Mouse (Mus musculus) kidney, embryonic 14.5 days (tissue): ENCODE data around the gene Etv6. TPM values are rescaled to one million over a fixed set of nuclear protein-coding genes. Genes with fewer than 3 reads are reported as not detected.

Experiments used
- ATAC-seq: fragments of 200-750 bp; cut with Nextera tagmentation; 2 replicates; pipeline ENCODE4 v1.8.0; 2017; ENCODE audit warnings: moderate number of reproducible peaks, mild to moderate bottlenecking, moderate TSS enrichment, moderate library complexity; ENCODE audit not compliant: low FRiP score, low TSS enrichment
- H3K27ac ChIP-seq: fragments of 300-500 bp; sonication (generic); 2 replicates; pipeline ENCODE4 v1.5.1; 2014; ENCODE audit warnings: low read depth, mild to moderate bottlenecking, low read length, moderate library complexity, mixed read lengths
- H3K27me3 ChIP-seq: fragments of 300-500 bp; sonication (generic); 2 replicates; pipeline ENCODE4 v1.6.1; 2014; ENCODE audit warnings: mild to moderate bottlenecking, low read length; ENCODE audit not compliant: control insufficient read depth, insufficient read depth
- H3K36me3 ChIP-seq: fragments of 300-500 bp; sonication (generic); 2 replicates; pipeline ENCODE4 v1.6.1; 2014; ENCODE audit warnings: low read length, mixed read lengths; ENCODE audit not compliant: control insufficient read depth, insufficient read depth
- H3K4me1 ChIP-seq: fragments of 300-500 bp; sonication (generic); 2 replicates; pipeline ENCODE4 v1.6.1; 2014; ENCODE audit warnings: low read length, mixed read lengths; ENCODE audit not compliant: control insufficient read depth, insufficient read depth
- H3K4me2 ChIP-seq: fragments of 300-500 bp; sonication (generic); replicated peaks from 2 replicates; pipeline ENCODE4 v1.6.1; 2014; ENCODE audit warnings: low read depth, mild to moderate bottlenecking, low read length
- H3K4me3 ChIP-seq: fragments of 300-500 bp; sonication (generic); 2 replicates; pipeline ENCODE4 v1.5.1; 2014; ENCODE audit warnings: mild to moderate bottlenecking, low read length
- H3K9ac ChIP-seq: fragments of 300-500 bp; sonication (generic); 2 replicates; pipeline ENCODE4 v1.6.1; 2014; ENCODE audit warnings: low read depth, mild to moderate bottlenecking, low read length, moderate library complexity
- H3K9me3 ChIP-seq: fragments of 300-500 bp; sonication (generic); 2 replicates; pipeline ENCODE4 v1.6.1; 2016; ENCODE audit warnings: low read length; ENCODE audit not compliant: control insufficient read depth
- WGBS: fragments of 180-500 bp; shearing (Covaris S2); extraction: QIAGEN DNeasy Blood & Tissue Kit; methylation state at CpG from one replicate; pipeline ENCODE4 v1.1.7; 2014; 5-methylcytosine and 5-hydroxymethylcytosine counted together
- polyA plus RNA-seq: library from polyadenylated mRNA; unstranded; fragments of >200 nt; fragmentation: Nextera tagmentation; extraction: Ambion mirVana; gene quantifications from 2 replicates; pipeline ENCODE4 v1.2.1, GENCODE M21; 2014

Gene Etv6
- polyA plus RNA-seq, 1 experiment from 2014 or later, result 18.1 TPM

GRCm38 (mm10) chr6:134059552-134059891 lies 24.0 kb downstream of the Etv6 start:
- no peak overlapping the region for H3K4me3 ChIP-seq

GRCm38 (mm10) chr6:134060036-134060435 lies 24.5 kb downstream of the Etv6 start:
- H3K4me1 ChIP-seq, result 0 out of 2 replicates have a peak, but pooled peaks cover 3% of the 10 kb centered on the region
- no peak for ATAC-seq
- no peaks in the 10 kb centered on the region for H3K27me3 ChIP-seq
- 84% methylated on average over 9 of the region's 9 CpGs for WGBS
- H3K9ac ChIP-seq, result no peak overlapping the region
- no peaks in the 10 kb centered on the region for H3K36me3 ChIP-seq
- H3K4me2 ChIP-seq, result no peak overlapping the region
- no peak overlapping the region for H3K27ac ChIP-seq
- H3K4me3 ChIP-seq, result no peak overlapping the region
- H3K9me3 ChIP-seq, result no peaks in the 10 kb centered on the region

More at GRCm38 (mm10) chr6:134059552-134059891, 24.0 kb downstream of the Etv6 start:
- Histone ChIP-seq H3K36me3 (no peaks in the 10 kb centered on the region), H3K9me3 (no peaks in the 10 kb centered on the region), H3K4me2 (no peak overlapping the region), H3K27ac (no peak overlapping the region), H3K9ac (no peak overlapping the region), H3K4me1 (0 out of 2 replicates have a peak, but pooled peaks cover 3% of the 10 kb centered on the region), H3K27me3 (no peaks in the 10 kb centered on the region)
- no peak for ATAC-seq
- 51% methylated on average over 10 of the region's 10 CpGs for WGBS

- 0 out of 2 replicates have a peak, but pooled peaks cover 3% of the 10 kb centered on the region for H3K4me1 ChIP-seq
- WGBS, result 71% methylated on average over 12 of the region's 12 CpGs
- no peak overlapping the region for H3K27ac ChIP-seq
Observed at GRCm38 (mm10) chr6:134060811-134061210, 25.3 kb downstream of the Etv6 start.

GRCm38 (mm10) chr6:134065018-134065725 lies 29.7 kb downstream of the Etv6 start:
- Histone ChIP-seq H3K4me3 (no peak overlapping the region), H3K27me3 (no peaks in the 10 kb centered on the region), H3K27ac (no peak overlapping the region), H3K4me2 (no peak overlapping the region), H3K9ac (no peak overlapping the region), H3K9me3 (no peaks in the 10 kb centered on the region), H3K4me1 (0 out of 2 replicates have a peak, but pooled peaks cover 3% of the 10 kb centered on the region), H3K36me3 (peaks cover 8% of the 10 kb centered on the region)
- 76% methylated on average over 11 of the region's 11 CpGs for WGBS
- no peak for ATAC-seq

More at GRCm38 (mm10) chr6:134060811-134061210, 25.3 kb downstream of the Etv6 start:
- Histone ChIP-seq H3K9ac (no peak overlapping the region), H3K27me3 (no peaks in the 10 kb centered on the region), H3K4me2 (no peak overlapping the region), H3K9me3 (no peaks in the 10 kb centered on the region), H3K4me3 (no peak overlapping the region), H3K36me3 (no peaks in the 10 kb centered on the region)
- no peak for ATAC-seq

- no peak overlapping the region for H3K27ac ChIP-seq
- no peaks in the 10 kb centered on the region for H3K27me3 ChIP-seq
- H3K9me3 ChIP-seq, result no peaks in the 10 kb centered on the region
- no peak for ATAC-seq
- H3K4me2 ChIP-seq, result no peak overlapping the region
- 60% methylated on average over 6 of the region's 6 CpGs for WGBS
- H3K4me1 ChIP-seq, result no peaks in the 10 kb centered on the region
- peaks cover 8% of the 10 kb centered on the region for H3K36me3 ChIP-seq
- H3K4me3 ChIP-seq, result no peak overlapping the region
- no peak overlapping the region for H3K9ac ChIP-seq
Observed at GRCm38 (mm10) chr6:134066112-134066511, 30.6 kb downstream of the Etv6 start.

GRCm38 (mm10) chr6:134066996-134067395 lies 31.5 kb downstream of the Etv6 start:
- H3K9ac ChIP-seq, result no peak overlapping the region
- H3K9me3 ChIP-seq, result no peaks in the 10 kb centered on the region
- no peak overlapping the region for H3K4me2 ChIP-seq
- no peak overlapping the region for H3K27ac ChIP-seq
- no peak overlapping the region for H3K4me3 ChIP-seq
- no peaks in the 10 kb centered on the region for H3K27me3 ChIP-seq
- H3K4me1 ChIP-seq, result no peaks in the 10 kb centered on the region
- WGBS, result 89% methylated on average over 4 of the region's 4 CpGs
- peaks cover 8% of the 10 kb centered on the region for H3K36me3 ChIP-seq
- ATAC-seq, result no peak

- Histone ChIP-seq H3K9me3 (no peaks in the 10 kb centered on the region), H3K4me1 (no peaks in the 10 kb centered on the region), H3K4me2 (no peak overlapping the region), H3K36me3 (peaks cover 8% of the 10 kb centered on the region), H3K27ac (no peak overlapping the region), H3K9ac (no peak overlapping the region), H3K27me3 (no peaks in the 10 kb centered on the region), H3K4me3 (no peak overlapping the region)
- no peak for ATAC-seq
- WGBS, result 92% methylated on average over 8 of the region's 8 CpGs
Observed at GRCm38 (mm10) chr6:134067536-134067935, 32.0 kb downstream of the Etv6 start.

GRCm38 (mm10) chr6:134072439-134072838 lies 36.9 kb downstream of the Etv6 start:
- Histone ChIP-seq H3K27me3 (no peaks in the 10 kb centered on the region), H3K27ac (no peak overlapping the region), H3K4me2 (no peak overlapping the region), H3K4me1 (no peaks in the 10 kb centered on the region), H3K36me3 (peaks cover 19% of the 10 kb centered on the region), H3K9me3 (no peaks in the 10 kb centered on the region), H3K9ac (no peak overlapping the region), H3K4me3 (no peak overlapping the region)
- no peak for ATAC-seq
- 87% methylated on average over 7 of the region's 7 CpGs for WGBS

GRCm38 (mm10) chr6:134072906-134073305 lies 37.4 kb downstream of the Etv6 start:
- Histone ChIP-seq H3K27ac (no peak overlapping the region), H3K9me3 (no peaks in the 10 kb centered on the region), H3K4me3 (no peak overlapping the region), H3K4me1 (no peaks in the 10 kb centered on the region), H3K4me2 (no peak overlapping the region), H3K27me3 (no peaks in the 10 kb centered on the region), H3K36me3 (peaks cover 16% of the 10 kb centered on the region; the same call in 1 of the 2 replicates), H3K9ac (no peak overlapping the region)
- ATAC-seq, result no peak
- WGBS, result 95% methylated on average over 6 of the region's 6 CpGs
